Mouse (Mus musculus) CH12.LX (cell line): ENCODE measurements around the gene Rab1b. TPM values are rescaled to one million over a fixed set of nuclear protein-coding genes. Genes with fewer than 3 reads are reported as not detected.
A peak's percentile ranks its signal among the peaks of the same experiment; 100 is the strongest.

ENCODE experiments used
- DNase-seq: peaks from one replicate; pipeline ENCODE4 v3.0.0-alpha.2; 2013; ENCODE audit errors: extremely low read depth
- H3K27ac ChIP-seq: 2 replicates; pipeline ENCODE4 v1.5.1; 2012; ENCODE audit warnings: low read depth, mild to moderate bottlenecking, control low read depth, moderate library complexity; ENCODE audit not compliant: insufficient read depth
- H3K27me3 ChIP-seq: replicated peaks from 2 replicates; pipeline ENCODE3; 2012; ENCODE audit warnings: inconsistent platforms
- H3K36me3 ChIP-seq, 2 experiments: replicated peaks in 1 of 2; 2 replicates each; pipeline versions ENCODE3 to v1.6.1; 2012; ENCODE audit warnings: inconsistent platforms in 1 of 2, low read length in 1 of 2, mild to moderate bottlenecking in 1 of 2, mixed read lengths in 1 of 2, moderate library complexity in 1 of 2; ENCODE audit not compliant: control insufficient read depth in 1 of 2, insufficient read depth in 1 of 2
- H3K4me1 ChIP-seq, 2 experiments: 2 replicates each; pipeline ENCODE4 v1.6.1; 2012; ENCODE audit warnings: inconsistent platforms in 1 of 2, moderate library complexity in 1 of 2; ENCODE audit not compliant: insufficient read depth in 2 of 2, control insufficient read depth in 1 of 2
- H3K4me2 ChIP-seq: 2 replicates; pipeline ENCODE4 v1.6.1; 2012; ENCODE audit warnings: low read depth, mild to moderate bottlenecking, control low read depth; ENCODE audit not compliant: poor library complexity, insufficient read depth, severe bottlenecking
- H3K4me3 ChIP-seq, 3 experiments: fragments of 150-350 bp in 1 of 3; sonication (generic) in 1 of 3; replicated peaks in 1 of 3; 2 replicates each; pipeline versions ENCODE3 to v1.5.1; 2011 to 2012; ENCODE audit warnings: low read depth in 2 of 3, low read length in 2 of 3, mild to moderate bottlenecking in 2 of 3, moderate library complexity in 2 of 3, control low read depth in 1 of 3, improper control_type of control experiment in 1 of 3, inconsistent platforms in 1 of 3, mixed read lengths in 1 of 3; ENCODE audit not compliant: poor library complexity in 1 of 3
- H3K79me2 ChIP-seq: replicated peaks from 2 replicates; pipeline ENCODE4 v1.6.1; 2012; ENCODE audit warnings: mild to moderate bottlenecking, moderate library complexity; ENCODE audit not compliant: control insufficient read depth, poor library complexity, insufficient read depth, severe bottlenecking; ENCODE audit errors: extremely low read depth
- H3K9ac ChIP-seq: 2 replicates; pipeline ENCODE4 v1.6.1; 2012; ENCODE audit warnings: low read depth, mild to moderate bottlenecking, control low read depth, moderate library complexity; ENCODE audit not compliant: insufficient read depth
- H3K9me3 ChIP-seq: replicated peaks from 2 replicates; pipeline ENCODE3; 2012; ENCODE audit warnings: low read length, inconsistent platforms, mixed read lengths
- CHD1 ChIP-seq: IDR thresholded peaks from 2 replicates; pipeline ENCODE4 v1.6.1; 2012; ENCODE audit warnings: low read depth, low read length, improper control_type of control experiment, inconsistent platforms
- CHD2 ChIP-seq: IDR thresholded peaks from 2 replicates; pipeline ENCODE4 v1.6.1; 2011; ENCODE audit warnings: low read length, improper control_type of control experiment
- CTCF ChIP-seq, 2 experiments: IDR thresholded peaks in 1 of 2; conservative IDR thresholded peaks in 1 of 2; 2 replicates each; pipeline ENCODE4 v1.5.1; 2011 to 2012; ENCODE audit warnings: low read depth in 2 of 2, low read length in 2 of 2, improper control_type of control experiment in 1 of 2, inconsistent platforms in 1 of 2, mild to moderate bottlenecking in 1 of 2, moderate library complexity in 1 of 2
- E2F4 ChIP-seq: IDR thresholded peaks from 2 replicates; pipeline ENCODE4 v1.6.1; 2011; ENCODE audit warnings: low read depth, low read length, improper control_type of control experiment; ENCODE audit not compliant: insufficient replicate concordance
- ELF1 ChIP-seq: IDR thresholded peaks from 2 replicates; pipeline ENCODE4 v1.6.1; 2014; ENCODE audit warnings: low read depth, mild to moderate bottlenecking, inconsistent platforms, low read length, improper control_type of control experiment
- EP300 ChIP-seq: IDR thresholded peaks from 2 replicates; pipeline ENCODE4 v1.6.1; 2011; ENCODE audit warnings: low read length, improper control_type of control experiment
- GABPA ChIP-seq: IDR thresholded peaks from 2 replicates; pipeline ENCODE4 v1.6.1; 2012; ENCODE audit warnings: low read depth, low read length, improper control_type of control experiment, inconsistent platforms; ENCODE audit not compliant: insufficient replicate concordance
- HCFC1 ChIP-seq: IDR thresholded peaks from 2 replicates; pipeline ENCODE4 v1.6.1; 2012; ENCODE audit warnings: low read depth, mild to moderate bottlenecking, inconsistent platforms, low read length, improper control_type of control experiment
- IRF4 ChIP-seq: IDR thresholded peaks from 2 replicates; pipeline ENCODE4 v1.6.1; 2014; ENCODE audit warnings: low read depth, mild to moderate bottlenecking, inconsistent platforms, low read length, improper control_type of control experiment
- JUN ChIP-seq: IDR thresholded peaks from 2 replicates; pipeline ENCODE4 v1.6.1; 2011; ENCODE audit warnings: low read depth, mild to moderate bottlenecking, low read length, improper control_type of control experiment, moderate library complexity; ENCODE audit not compliant: insufficient read depth
- KAT2A ChIP-seq: IDR thresholded peaks from 2 replicates; pipeline ENCODE4 v1.6.1; 2012; ENCODE audit warnings: low read length, improper control_type of control experiment, inconsistent platforms; ENCODE audit not compliant: insufficient replicate concordance
- MAX ChIP-seq: IDR thresholded peaks from 2 replicates; pipeline ENCODE4 v1.6.1; 2011; ENCODE audit warnings: low read length, improper control_type of control experiment
- MEF2A ChIP-seq: IDR thresholded peaks from 2 replicates; pipeline ENCODE4 v1.6.1; 2014; ENCODE audit warnings: low read depth, mild to moderate bottlenecking, inconsistent platforms, low read length, improper control_type of control experiment, borderline replicate concordance
- MYC ChIP-seq: IDR thresholded peaks from 2 replicates; pipeline ENCODE4 v1.6.1; 2011; ENCODE audit warnings: low read depth, mild to moderate bottlenecking, improper control_type of control experiment, low read length
- NELFE ChIP-seq: IDR thresholded peaks from 2 replicates; pipeline ENCODE4 v1.6.1; 2011; ENCODE audit warnings: low read depth, low read length, improper control_type of control experiment
- NRF1 ChIP-seq: IDR thresholded peaks from 2 replicates; pipeline ENCODE4 v1.6.1; 2014; ENCODE audit warnings: low read depth, mild to moderate bottlenecking, inconsistent platforms, low read length, improper control_type of control experiment, moderate library complexity
- POLR2A ChIP-seq: IDR thresholded peaks from 2 replicates; pipeline ENCODE4 v1.6.1; 2011; ENCODE audit warnings: low read depth, mild to moderate bottlenecking, improper control_type of control experiment, low read length
- RAD21 ChIP-seq: IDR thresholded peaks from 2 replicates; pipeline ENCODE4 v1.6.1; 2011; ENCODE audit warnings: low read depth, mild to moderate bottlenecking, low read length, improper control_type of control experiment, moderate library complexity
- SMC3 ChIP-seq: IDR thresholded peaks from 2 replicates; pipeline ENCODE4 v1.6.1; 2011; ENCODE audit warnings: low read depth, low read length, improper control_type of control experiment
- UBTF ChIP-seq: IDR thresholded peaks from 2 replicates; pipeline ENCODE4 v1.6.1; 2012; ENCODE audit warnings: low read depth, mild to moderate bottlenecking, inconsistent platforms, low read length, improper control_type of control experiment, moderate library complexity
- USF2 ChIP-seq: conservative IDR thresholded peaks from 2 replicates; pipeline ENCODE4 v1.6.1; 2011; ENCODE audit warnings: low read depth, low read length, improper control_type of control experiment
- ZKSCAN1 ChIP-seq: IDR thresholded peaks from 2 replicates; pipeline ENCODE4 v1.6.1; 2012; ENCODE audit warnings: low read depth, inconsistent platforms, low read length, improper control_type of control experiment, borderline replicate concordance
- ZMIZ1 ChIP-seq: IDR thresholded peaks from 2 replicates; pipeline ENCODE4 v1.6.1; 2012; ENCODE audit warnings: low read depth, mild to moderate bottlenecking, inconsistent platforms, low read length, improper control_type of control experiment
- dilution Hi-C: fragments of 300-500 bp; cut with MboI; formaldehyde crosslinking; loops from 2 replicates; pipeline ENCODE4 v1.14.3; 2020; ENCODE audit warnings: low sequenced_read_pairs; ENCODE audit not compliant: extremely low pct_unique_long_range_greater_than_20kb, extremely low pct_ligation_motif_present
- in situ Hi-C: fragments of 300-500 bp; cut with MboI; formaldehyde crosslinking; loops from 3 replicates; pipeline ENCODE4 v1.14.3; 2019; ENCODE audit warnings: low sequenced_read_pairs, low pct_ligation_motif_present, low pct_unique_long_range_greater_than_20kb, mixed read lengths
- polyA plus RNA-seq: library from polyadenylated mRNA; unstranded; fragments of >175 nt; gene quantifications from 2 replicates; pipeline ENCODE4 v1.2.1, GENCODE M21; 2012; ENCODE audit warnings: low read depth; ENCODE audit not compliant: insufficient read length
- total RNA-seq, 2 experiments: library from RNA; depleted of rRNA; stranded (reverse); fragments of 300-350 nt in 1 of 2; fragments of >200 nt in 1 of 2; gene quantifications; 2 replicates each; pipeline ENCODE4 v1.2.3; 2012 to 2014

Rab1b gene
- total and polyA plus RNA-seq, 3 experiments, result 78.4 to 88.3 (median 87.1) TPM

GRCm38 (mm10) chr19:5079279-5079678 lies 27.6 kb downstream of the Rab1b start:
- TF ChIP-seq RAD21 (peak; percentile 2), CTCF (conservative IDR thresholded peaks at IDR 0.05 in 1 of 2, IDR thresholded peaks at IDR 0.05 in 1 of 2; ENCODE audit: low read depth in 2 of 2, low read length in 2 of 2) (peak in 1 of 2 experiments; percentile 22; a peak in 1 of 4 replicates), E2F4 (no peak), MYC (no peak)
- TF ChIP-seq, all 38 proteins: peak for 2
- Histone ChIP-seq H3K4me2 (no peak overlapping the region), H3K9ac (no peak overlapping the region), H3K4me3 (no peak overlapping the region), H3K79me2 (no peaks in the 10 kb centered on the region), H3K27me3 (peaks cover 80% of the 10 kb centered on the region), H3K9me3 (peaks cover 8% of the 10 kb centered on the region), H3K36me3 (no peaks in the 10 kb centered on the region), H3K4me1 (peaks cover 0 to 8% of the 10 kb centered on the region in 2 experiments; a peak in 2 of 4 replicates), H3K27ac (no peak overlapping the region)
- dilution Hi-C loops, result no loop called here
- in situ Hi-C loops, result no loop called here
- DNase-seq, result no peak

GRCm38 (mm10) chr19:5073518-5073917 lies 33.4 kb downstream of the Rab1b start:
- Histone ChIP-seq H3K36me3 (no peaks in the 10 kb centered on the region), H3K27me3 (peaks cover 76% of the 10 kb centered on the region), H3K79me2 (no peaks in the 10 kb centered on the region), H3K4me1 (peaks cover 8 to 23% of the 10 kb centered on the region in 2 experiments; a peak in 3 of 4 replicates), H3K9ac (no peak overlapping the region), H3K9me3 (peaks cover 6% of the 10 kb centered on the region), H3K27ac (no peak overlapping the region), H3K4me3 (no peak overlapping the region), H3K4me2 (peak overlapping the region; percentile 65)
- DNase-seq, result no peak
- TF ChIP-seq USF2, result no peak
- TF ChIP-seq UBTF, result no peak
- TF ChIP-seq EP300, result no peak
- TF ChIP-seq KAT2A, result no peak
- TF ChIP-seq HCFC1, result no peak
- no peak for TF ChIP-seq NELFE
- no peak for TF ChIP-seq POLR2A
- TF ChIP-seq CHD2, result no peak
- no peak for TF ChIP-seq CHD1
- no peak for TF ChIP-seq MEF2A
- TF ChIP-seq ZMIZ1, result no peak
- TF ChIP-seq IRF4, result no peak
- in situ Hi-C loops (no loop called here), dilution Hi-C loops (no loop called here)

GRCm38 (mm10) chr19:5073028-5073427 lies 33.8 kb downstream of the Rab1b start:
- dilution Hi-C loops (no loop called here), in situ Hi-C loops (no loop called here)
- DNase-seq, result peak; percentile 49
- Histone ChIP-seq H3K4me3 (peak overlapping the region; percentile 2 to 31 (median 4)), H3K9ac (no peak overlapping the region), H3K4me2 (peak overlapping the region; percentile 65; the same call in 1 of the 2 replicates), H3K79me2 (no peaks in the 10 kb centered on the region), H3K4me1 (peaks cover 8 to 23% of the 10 kb centered on the region in 2 experiments; a peak in 3 of 4 replicates)
- TF ChIP-seq NRF1 (peak; percentile 68), ELF1 (0 out of 2 replicates have a peak, but pooled peaks have one; percentile 30), CTCF (conservative IDR thresholded peaks at IDR 0.05 in 1 of 2, IDR thresholded peaks at IDR 0.05 in 1 of 2; ENCODE audit: low read depth in 2 of 2, low read length in 2 of 2) (peak in 1 of 2 experiments; percentile 76; a peak in 2 of 4 replicates), MAX (no peak), HCFC1 (no peak), RAD21 (peak; percentile 58), SMC3 (peak; percentile 63), ZKSCAN1 (no peak), GABPA (no peak), JUN (no peak)
- TF ChIP-seq, all 38 proteins: peak for 5
- Histone ChIP-seq H3K36me3 (no peaks in the 10 kb centered on the region), H3K27ac (no peak overlapping the region), H3K27me3 (peaks cover 76% of the 10 kb centered on the region), H3K9me3 (peaks cover 6% of the 10 kb centered on the region)
